Mouse (Mus musculus) neural tube, embryonic 14.5 days (tissue): Measurements from ENCODE around the gene Gm20604. TPM values are rescaled to one million over a fixed set of nuclear protein-coding genes. Genes with fewer than 3 reads are reported as not detected.

ENCODE experiments used
- ATAC-seq: fragments of 200-750 bp; cut with Nextera tagmentation; 2 replicates; pipeline ENCODE4 v1.8.0; 2017; ENCODE audit warnings: low read depth, mild to moderate bottlenecking, moderate TSS enrichment, moderate library complexity
- H3K27ac ChIP-seq: fragments of 300-500 bp; sonication (generic); 2 replicates; pipeline ENCODE4 v1.5.1; 2014; ENCODE audit warnings: low read depth, mild to moderate bottlenecking, control low read depth, low read length, moderate library complexity, mixed read lengths
- H3K27me3 ChIP-seq: fragments of 300-500 bp; sonication (generic); 2 replicates; pipeline ENCODE4 v1.6.1; 2014; ENCODE audit warnings: low read length; ENCODE audit not compliant: control insufficient read depth, insufficient read depth
- H3K36me3 ChIP-seq: fragments of 300-500 bp; sonication (generic); 2 replicates; pipeline ENCODE4 v1.6.1; 2014; ENCODE audit warnings: low read length, mixed read lengths; ENCODE audit not compliant: control insufficient read depth, insufficient read depth
- H3K4me1 ChIP-seq: fragments of 300-500 bp; sonication (generic); 2 replicates; pipeline ENCODE4 v1.6.1; 2014; ENCODE audit warnings: low read length; ENCODE audit not compliant: control insufficient read depth, insufficient read depth
- H3K4me2 ChIP-seq: fragments of 300-500 bp; sonication (generic); 2 replicates; pipeline ENCODE4 v1.6.1; 2014; ENCODE audit warnings: mild to moderate bottlenecking, low read depth, low read length, control low read depth
- H3K4me3 ChIP-seq: fragments of 300-500 bp; sonication (generic); 2 replicates; pipeline ENCODE4 v1.5.1; 2014; ENCODE audit warnings: low read depth, low read length, control low read depth, mixed read lengths
- H3K9ac ChIP-seq: fragments of 300-500 bp; sonication (generic); replicated peaks from 2 replicates; pipeline ENCODE4 v1.6.1; 2014; ENCODE audit warnings: low read depth, mild to moderate bottlenecking, control low read depth, low read length, mixed read lengths
- H3K9me3 ChIP-seq: fragments of 300-500 bp; sonication (generic); 2 replicates; pipeline ENCODE4 v1.6.1; 2016; ENCODE audit warnings: low read length; ENCODE audit not compliant: control insufficient read depth
- WGBS: fragments of 180-500 bp; shearing (Covaris S2); extraction: QIAGEN DNeasy Blood & Tissue Kit; methylation state at CpG from one replicate; pipeline ENCODE4 v1.1.7; 2014; 5-methylcytosine and 5-hydroxymethylcytosine counted together
- polyA plus RNA-seq: library from polyadenylated mRNA; unstranded; fragments of >200 nt; fragmentation: Nextera tagmentation; extraction: Ambion mirVana; gene quantifications from 2 replicates; pipeline ENCODE4 v1.2.1, GENCODE M21; 2014

Gene Gm20604
- 50.7 and 57.1 TPM in 2 replicates for polyA plus RNA-seq

- H3K36me3 ChIP-seq, result no peaks in the 10 kb centered on the region
- H3K27me3 ChIP-seq, result no peaks in the 10 kb centered on the region
- H3K9me3 ChIP-seq, result no peaks in the 10 kb centered on the region
- no peak for ATAC-seq
- peak within 1 kb of the TSS; percentile 74 for H3K9ac ChIP-seq
- peak within 1 kb of the TSS; percentile 86 for H3K4me3 ChIP-seq
- H3K4me1 ChIP-seq, result peaks cover 14% of the 10 kb centered on the region
- H3K4me2 ChIP-seq, result peak within 1 kb of the TSS; percentile 94
- peak within 1 kb of the TSS; percentile 81 for H3K27ac ChIP-seq
- WGBS, result under 1% methylated on average over 10 of the region's 10 CpGs
Measured at GRCm38 (mm10) chr12:102758403-102758756, at the start of gene Gm20604. Gene Gm20604 (minus strand): TSS chr12:102758672.

- Histone ChIP-seq H3K36me3 (0 out of 2 replicates have a peak, but pooled peaks cover 3% of the 10 kb centered on the region), H3K9ac (no peak overlapping the region), H3K27ac (no peak overlapping the region), H3K4me1 (no peaks in the 10 kb centered on the region), H3K27me3 (no peaks in the 10 kb centered on the region), H3K4me3 (no peak overlapping the region), H3K4me2 (no peak overlapping the region), H3K9me3 (no peaks in the 10 kb centered on the region)
- 96% methylated on average over 2 of the region's 2 CpGs for WGBS
- no peak for ATAC-seq
Measured at GRCm38 (mm10) chr12:102799528-102799927, 41.1 kb upstream of the Gm20604 start.

GRCm38 (mm10) chr12:102787927-102788326 lies 29.5 kb upstream of the Gm20604 start:
- H3K27me3 ChIP-seq, result no peaks in the 10 kb centered on the region
- H3K4me3 ChIP-seq, result no peak overlapping the region
- ATAC-seq, result no peak
- H3K36me3 ChIP-seq, result peaks cover 42% of the 10 kb centered on the region
- no peaks in the 10 kb centered on the region for H3K9me3 ChIP-seq
- no peaks in the 10 kb centered on the region for H3K4me1 ChIP-seq
- 86% methylated on average over 7 of the region's 7 CpGs for WGBS
- H3K4me2 ChIP-seq, result no peak overlapping the region
- no peak overlapping the region for H3K9ac ChIP-seq
- no peak overlapping the region for H3K27ac ChIP-seq

- Histone ChIP-seq H3K36me3 (peaks cover 28% of the 10 kb centered on the region), H3K4me3 (no peak overlapping the region), H3K9ac (no peak overlapping the region), H3K4me1 (no peaks in the 10 kb centered on the region), H3K4me2 (no peak overlapping the region), H3K9me3 (no peaks in the 10 kb centered on the region), H3K27me3 (no peaks in the 10 kb centered on the region), H3K27ac (no peak overlapping the region)
- no peak for ATAC-seq
- WGBS, result 73% methylated on average over 5 of the region's 5 CpGs
Measured at GRCm38 (mm10) chr12:102785593-102785985, 27.1 kb upstream of the Gm20604 start.

GRCm38 (mm10) chr12:102784899-102785592 lies 26.6 kb upstream of the Gm20604 start:
- no peak for ATAC-seq
- H3K27me3 ChIP-seq, result no peaks in the 10 kb centered on the region
- H3K9ac ChIP-seq, result no peak overlapping the region
- no peak overlapping the region for H3K4me2 ChIP-seq
- H3K27ac ChIP-seq, result no peak overlapping the region
- no peaks in the 10 kb centered on the region for H3K4me1 ChIP-seq
- H3K4me3 ChIP-seq, result no peak overlapping the region
- 89% methylated on average over 19 of the region's 19 CpGs for WGBS
- no peaks in the 10 kb centered on the region for H3K9me3 ChIP-seq
- H3K36me3 ChIP-seq, result peaks cover 25% of the 10 kb centered on the region

- no peak overlapping the region for H3K9ac ChIP-seq
- ATAC-seq, result no peak
- H3K27ac ChIP-seq, result no peak overlapping the region
- H3K4me1 ChIP-seq, result no peaks in the 10 kb centered on the region
- 91% methylated on average over 5 of the region's 5 CpGs for WGBS
- H3K4me2 ChIP-seq, result no peak overlapping the region
- H3K27me3 ChIP-seq, result no peaks in the 10 kb centered on the region
- H3K36me3 ChIP-seq, result peaks cover 24% of the 10 kb centered on the region
- no peaks in the 10 kb centered on the region for H3K9me3 ChIP-seq
- H3K4me3 ChIP-seq, result no peak overlapping the region
Measured at GRCm38 (mm10) chr12:102782841-102783240, 24.4 kb upstream of the Gm20604 start.

GRCm38 (mm10) chr12:102779452-102779851 lies 21.0 kb upstream of the Gm20604 start:
- Histone ChIP-seq H3K4me1 (no peaks in the 10 kb centered on the region), H3K36me3 (peaks cover 23% of the 10 kb centered on the region), H3K27ac (no peak overlapping the region), H3K9me3 (no peaks in the 10 kb centered on the region), H3K4me2 (no peak overlapping the region), H3K9ac (no peak overlapping the region), H3K4me3 (no peak overlapping the region), H3K27me3 (no peaks in the 10 kb centered on the region)
- no peak for ATAC-seq
- WGBS, result 52% methylated on average over 3 of the region's 3 CpGs

GRCm38 (mm10) chr12:102778151-102778550 lies 19.7 kb upstream of the Gm20604 start:
- Histone ChIP-seq H3K9me3 (no peaks in the 10 kb centered on the region), H3K4me1 (no peaks in the 10 kb centered on the region), H3K27me3 (no peaks in the 10 kb centered on the region), H3K36me3 (peaks cover 29% of the 10 kb centered on the region), H3K9ac (no peak overlapping the region), H3K4me3 (no peak overlapping the region), H3K27ac (no peak overlapping the region), H3K4me2 (no peak overlapping the region)
- WGBS, result 89% methylated on average over 5 of the region's 5 CpGs
- no peak for ATAC-seq

- WGBS, result 93% methylated on average over 14 of the region's 14 CpGs
- peaks cover 42% of the 10 kb centered on the region for H3K36me3 ChIP-seq
- no peak for ATAC-seq
- H3K9me3 ChIP-seq, result no peaks in the 10 kb centered on the region
- no peaks in the 10 kb centered on the region for H3K27me3 ChIP-seq
- no peak overlapping the region for H3K4me2 ChIP-seq
- H3K4me3 ChIP-seq, result no peak overlapping the region
- no peak overlapping the region for H3K9ac ChIP-seq
- no peaks in the 10 kb centered on the region for H3K4me1 ChIP-seq
- no peak overlapping the region for H3K27ac ChIP-seq
Measured at GRCm38 (mm10) chr12:102776035-102776434, 17.6 kb upstream of the Gm20604 start.
